Mouse (Mus musculus) frontal cortex, adult 2 months (tissue): Measurements from ENCODE around the gene Tie1. TPM values are rescaled to one million over a fixed set of nuclear protein-coding genes. Genes with fewer than 3 reads are reported as not detected.

Experiments used
- DNase-seq, 2 experiments: peaks; one replicate each; pipeline ENCODE4 v3.0.0; 2022; ENCODE audit warnings: low spot score in 1 of 2; ENCODE audit errors: extremely low spot score in 1 of 2
- polyA plus RNA-seq: library from polyadenylated mRNA; depleted of rRNA; stranded (reverse); fragments of >200 nt; gene quantifications from 2 replicates; pipeline ENCODE4 v1.2.3, GENCODE M21; 2012; rRNA removed

The Tie1 gene
- polyA plus RNA-seq, 1 experiment = 13.3 TPM

- DNase-seq = no peak
Measured at GRCm38 (mm10) chr4:118421384-118421783, 68.5 kb downstream of the Tie1 start.

Other genes with a start within 250 kb of the Tie1 start
- gene Ptprf, start 198.7 kb downstream of the Tie1 start, polyA plus RNA-seq = 48.7 and 61.0 TPM in 2 replicates
- gene Szt2, start 80.8 kb downstream of the Tie1 start, polyA plus RNA-seq = 40.2 and 41.3 TPM in 2 replicates
- gene Med8, start 80.7 kb downstream of the Tie1 start, polyA plus RNA-seq = 52.1 and 56.8 TPM in 2 replicates
- gene Elovl1, start 62.0 kb downstream of the Tie1 start, polyA plus RNA-seq = 65.2 and 76.6 TPM in 2 replicates
- gene Cdc20, start 52.7 kb downstream of the Tie1 start, polyA plus RNA-seq = 2.2 and 2.8 TPM in 2 replicates
- gene Mpl, start 32.5 kb downstream of the Tie1 start, polyA plus RNA-seq = 0.32 and 1.0 TPM in 2 replicates
- 0.10 and 0.36 TPM in 2 replicates for gene 2610528J11Rik, start 36.9 kb upstream of the Tie1 start, polyA plus RNA-seq
- gene Tmem125, start 54.0 kb upstream of the Tie1 start, polyA plus RNA-seq = 10.0 and 12.3 TPM in 2 replicates
- 0.36 and 0.50 TPM in 2 replicates for gene Cfap57, start 130.7 kb upstream of the Tie1 start, polyA plus RNA-seq
- gene Ebna1bp2, start 130.7 kb upstream of the Tie1 start, polyA plus RNA-seq = 49.0 and 54.8 TPM in 2 replicates
- not detected in 2 replicates for gene Olfr62, start 168.9 kb upstream of the Tie1 start, polyA plus RNA-seq
- gene Olfr1342, start 202.7 kb upstream of the Tie1 start, polyA plus RNA-seq = not detected in 2 replicates
- gene Olfr1341, start 213.5 kb upstream of the Tie1 start, polyA plus RNA-seq = 0.02 TPM in 1 of 2 replicates, not detected in the other
- 0.06 TPM in 1 of 2 replicates, not detected in the other for gene Olfr1340, start 230.1 kb upstream of the Tie1 start, polyA plus RNA-seq
- gene Olfr1339, start 242.1 kb upstream of the Tie1 start, polyA plus RNA-seq = 0.10 TPM in 1 of 2 replicates, not detected in the other